Mouse (Mus musculus) limb, embryonic 13.5 days (tissue): ENCODE data around the gene Wfdc18. TPM values are rescaled to one million over a fixed set of nuclear protein-coding genes. Genes with fewer than 3 reads are reported as not detected.

Experiments
- ATAC-seq: fragments of 200-750 bp; cut with Nextera tagmentation; 2 replicates; pipeline ENCODE4 v1.8.0; 2017; ENCODE audit warnings: low read depth, moderate number of reproducible peaks, moderate TSS enrichment; ENCODE audit not compliant: low FRiP score
- H3K27ac ChIP-seq: fragments of 300-500 bp; sonication (generic); 2 replicates; pipeline ENCODE4 v1.5.1; 2015; ENCODE audit warnings: inconsistent platforms, mild to moderate bottlenecking, moderate library complexity
- H3K27me3 ChIP-seq: fragments of 300-500 bp; sonication (generic); 2 replicates; pipeline ENCODE4 v1.6.1; 2015; ENCODE audit warnings: mild to moderate bottlenecking, inconsistent platforms
- H3K36me3 ChIP-seq: fragments of 300-500 bp; sonication (generic); 2 replicates; pipeline ENCODE4 v1.6.1; 2015; ENCODE audit warnings: inconsistent platforms, mild to moderate bottlenecking, moderate library complexity
- H3K4me1 ChIP-seq: fragments of 300-500 bp; sonication (generic); 2 replicates; pipeline ENCODE4 v1.6.1; 2015; ENCODE audit warnings: inconsistent platforms
- H3K4me2 ChIP-seq: fragments of 300-500 bp; sonication (generic); replicated peaks from 2 replicates; pipeline ENCODE4 v1.6.1; 2015; ENCODE audit warnings: inconsistent platforms, mild to moderate bottlenecking, moderate library complexity
- H3K4me3 ChIP-seq: fragments of 300-500 bp; sonication (generic); 2 replicates; pipeline ENCODE4 v1.5.1; 2015; ENCODE audit warnings: moderate library complexity, mild to moderate bottlenecking, inconsistent platforms
- H3K9ac ChIP-seq: fragments of 300-500 bp; sonication (generic); 2 replicates; pipeline ENCODE4 v1.6.1; 2015; ENCODE audit warnings: mild to moderate bottlenecking, inconsistent platforms
- H3K9me3 ChIP-seq: fragments of 300-500 bp; sonication (generic); 2 replicates; pipeline ENCODE4 v1.6.1; 2016; ENCODE audit warnings: inconsistent platforms
- WGBS: fragments of 180-500 bp; shearing (Covaris S2); methylation state at CpG from one replicate; pipeline ENCODE4 v1.1.7; 2015; 5-methylcytosine and 5-hydroxymethylcytosine counted together
- polyA plus RNA-seq: library from polyadenylated mRNA; unstranded; fragments of >200 nt; fragmentation: Nextera tagmentation; extraction: Ambion mirVana; gene quantifications from 2 replicates; pipeline ENCODE4 v1.2.1, GENCODE M21; 2015

Wfdc18 gene
- polyA plus RNA-seq, 1 experiment from 2014 or later: not detected

DNA sequence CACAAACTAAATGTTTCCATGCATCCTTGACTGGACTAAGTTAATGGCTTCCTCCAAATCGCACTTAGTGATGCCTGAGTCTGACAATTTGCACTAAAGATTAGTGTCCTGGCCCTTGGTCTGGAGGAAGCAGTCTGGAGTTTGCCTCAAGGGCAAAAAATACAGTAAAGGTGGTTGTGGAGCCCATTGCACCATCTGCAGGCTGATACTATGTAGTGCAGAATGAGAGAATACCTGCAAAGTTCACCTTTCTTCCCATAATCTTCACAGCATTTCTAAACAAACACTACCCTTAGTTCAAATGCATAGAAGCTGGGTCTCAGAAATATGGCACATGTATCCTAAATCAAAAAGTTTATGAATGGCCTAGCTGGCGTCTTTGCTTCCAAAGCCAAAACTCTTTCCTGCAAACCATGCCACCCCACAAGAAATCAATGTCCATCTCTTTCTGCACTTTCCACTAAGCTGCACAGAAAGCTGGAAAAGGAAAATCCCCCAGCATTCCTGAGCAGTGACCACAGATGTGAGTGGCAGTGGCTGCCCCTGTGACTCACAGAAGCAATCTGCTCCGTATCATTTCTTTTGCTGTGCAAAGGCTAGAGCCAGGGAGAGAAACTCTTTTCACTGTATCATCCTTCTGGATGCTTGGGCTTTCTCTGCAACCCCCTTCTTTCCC, 20.1 kb downstream of the Wfdc18 start:
- H3K27ac ChIP-seq: no peak overlapping the region
- H3K36me3 ChIP-seq: no peaks in the 10 kb centered on the region
- H3K9me3 ChIP-seq: no peaks in the 10 kb centered on the region
- H3K27me3 ChIP-seq: no peaks in the 10 kb centered on the region
- H3K9ac ChIP-seq: no peak overlapping the region
- H3K4me2 ChIP-seq: no peak overlapping the region
- ATAC-seq: no peak
- WGBS: 59% methylated on average over 3 of the region's 3 CpGs
- H3K4me1 ChIP-seq: no peaks in the 10 kb centered on the region
- H3K4me3 ChIP-seq: no peak overlapping the region

DNA sequence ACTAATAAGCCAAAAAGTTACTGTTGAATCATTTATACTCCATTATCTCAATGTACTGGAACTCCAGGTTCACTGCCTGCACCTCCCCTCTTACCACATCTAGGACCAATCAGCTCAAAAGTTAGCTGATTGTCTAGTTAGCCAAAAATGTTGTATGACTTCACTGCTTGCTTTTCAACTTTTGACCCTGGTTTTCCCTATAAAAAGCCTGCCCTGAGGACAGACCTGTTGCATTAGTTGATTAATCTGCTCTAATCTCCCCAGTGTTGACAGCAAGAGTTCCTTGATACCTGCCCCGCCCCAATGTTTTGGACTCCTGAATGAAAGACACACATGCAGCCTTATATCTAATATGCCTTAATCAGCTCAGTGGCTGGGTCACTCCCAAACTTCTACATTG, 22.3 kb downstream of the Wfdc18 start:
- no peaks in the 10 kb centered on the region for H3K27me3 ChIP-seq
- ATAC-seq: no peak
- no peak overlapping the region for H3K9ac ChIP-seq
- no peaks in the 10 kb centered on the region for H3K9me3 ChIP-seq
- H3K36me3 ChIP-seq: no peaks in the 10 kb centered on the region
- 90% methylated on average over 1 of the region's 1 CpGs for WGBS
- H3K4me3 ChIP-seq: no peak overlapping the region
- no peak overlapping the region for H3K27ac ChIP-seq
- no peaks in the 10 kb centered on the region for H3K4me1 ChIP-seq
- no peak overlapping the region for H3K4me2 ChIP-seq

DNA sequence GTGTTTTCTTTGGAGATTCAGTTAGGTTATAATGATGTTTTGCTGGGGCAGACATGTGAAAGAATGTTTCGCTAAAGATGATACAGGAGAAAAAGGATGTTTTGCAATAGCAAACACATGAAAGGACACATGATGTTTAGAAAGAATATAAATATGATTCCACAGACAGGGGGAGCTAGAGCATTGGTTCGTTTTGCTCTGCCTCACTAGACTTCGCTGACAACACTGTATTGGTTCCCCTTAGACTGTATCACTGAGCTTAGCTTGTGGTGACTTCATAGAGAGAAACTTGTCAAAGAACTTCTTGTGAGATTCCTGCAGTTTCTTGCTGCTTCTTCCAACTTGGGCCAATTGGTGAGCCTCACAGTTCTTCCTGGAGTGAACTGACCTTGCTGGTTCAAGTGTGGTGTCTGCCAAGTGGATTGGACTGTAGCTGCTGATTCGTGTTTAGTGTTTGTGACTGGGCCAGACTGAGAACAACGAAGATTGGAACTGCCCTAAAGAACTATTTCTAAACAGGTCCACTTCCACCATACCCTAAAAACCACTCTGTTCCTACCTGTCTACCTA, 24.3 kb downstream of the Wfdc18 start:
- Histone ChIP-seq H3K9ac (no peak overlapping the region), H3K4me3 (no peak overlapping the region), H3K4me1 (no peaks in the 10 kb centered on the region), H3K4me2 (no peak overlapping the region), H3K36me3 (no peaks in the 10 kb centered on the region), H3K9me3 (no peaks in the 10 kb centered on the region), H3K27ac (no peak overlapping the region), H3K27me3 (no peaks in the 10 kb centered on the region)
- ATAC-seq: no peak
- WGBS: 74% methylated on average over 5 of the region's 5 CpGs

DNA sequence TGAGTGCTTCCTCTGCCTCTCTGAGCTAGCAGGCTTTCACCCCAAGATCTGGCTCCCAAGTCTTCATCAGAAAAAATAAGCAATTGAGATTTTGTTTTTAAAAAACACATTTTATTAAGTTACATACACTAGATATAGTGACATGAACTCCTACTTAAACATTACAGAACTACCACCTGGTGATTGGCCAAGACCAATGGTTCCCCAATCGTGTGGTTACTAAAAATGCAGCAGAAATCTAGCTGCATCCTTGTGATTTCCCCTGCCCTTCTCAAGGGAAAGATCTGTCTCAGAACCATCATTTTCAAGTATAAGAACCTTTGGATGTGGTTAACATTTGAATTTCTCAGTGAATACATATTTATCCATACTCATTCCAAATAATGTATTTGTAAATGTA, 25.4 kb downstream of the Wfdc18 start:
- WGBS: 88% methylated on average over 1 of the region's 1 CpGs
- H3K9me3 ChIP-seq: no peaks in the 10 kb centered on the region
- ATAC-seq: no peak
- H3K27ac ChIP-seq: no peak overlapping the region
- no peaks in the 10 kb centered on the region for H3K27me3 ChIP-seq
- no peak overlapping the region for H3K4me2 ChIP-seq
- no peak overlapping the region for H3K4me3 ChIP-seq
- H3K9ac ChIP-seq: no peak overlapping the region
- no peaks in the 10 kb centered on the region for H3K36me3 ChIP-seq
- H3K4me1 ChIP-seq: no peaks in the 10 kb centered on the region

DNA sequence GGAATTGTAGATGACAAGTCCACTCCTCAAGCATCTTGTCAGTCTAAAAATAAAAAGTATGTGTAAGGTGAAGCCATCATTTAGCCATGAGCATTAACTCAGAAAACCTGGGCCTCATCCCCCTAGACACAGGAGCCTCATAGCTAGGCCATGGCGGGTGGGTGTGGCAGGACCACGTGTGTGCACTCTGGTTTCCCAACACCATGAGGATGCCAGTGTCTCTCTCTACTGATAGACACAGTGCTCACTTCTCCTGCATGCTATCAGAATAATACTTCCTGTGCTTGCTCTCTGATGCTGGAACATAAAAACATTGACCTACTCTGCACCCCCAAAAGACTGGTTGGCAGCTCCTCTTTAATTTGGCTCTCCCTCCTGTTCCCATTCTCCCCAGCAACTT, 27.1 kb downstream of the Wfdc18 start:
- no peaks in the 10 kb centered on the region for H3K36me3 ChIP-seq
- H3K4me3 ChIP-seq: no peak overlapping the region
- H3K9ac ChIP-seq: no peak overlapping the region
- no peaks in the 10 kb centered on the region for H3K9me3 ChIP-seq
- no peaks in the 10 kb centered on the region for H3K4me1 ChIP-seq
- no peak overlapping the region for H3K27ac ChIP-seq
- H3K27me3 ChIP-seq: 0 out of 2 replicates have a peak, but pooled peaks cover 5% of the 10 kb centered on the region
- no peak overlapping the region for H3K4me2 ChIP-seq
- WGBS: 60% methylated on average over 2 of the region's 2 CpGs
- ATAC-seq: no peak

DNA sequence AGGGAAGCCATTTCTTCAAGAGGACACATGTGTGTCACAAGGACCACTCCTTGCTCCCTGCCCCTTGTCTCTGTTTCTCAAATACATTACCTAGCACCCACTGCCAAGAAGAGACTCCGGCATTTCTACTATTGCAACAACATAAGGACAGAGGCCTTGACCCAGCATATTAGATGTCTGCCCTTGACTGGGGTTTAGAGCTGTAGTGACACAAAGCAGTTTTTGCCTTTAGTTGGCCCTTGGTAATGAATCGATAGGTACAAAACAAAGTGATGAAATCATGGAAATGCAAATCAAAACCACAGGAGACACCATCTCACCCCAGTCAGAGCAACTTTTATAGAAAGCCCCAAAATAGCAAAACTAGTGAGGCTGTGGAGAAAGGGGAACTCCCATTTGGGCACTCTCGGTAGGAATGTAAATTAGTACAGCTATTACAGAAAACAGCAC, 28.3 kb downstream of the Wfdc18 start:
- Histone ChIP-seq H3K9me3 (no peaks in the 10 kb centered on the region), H3K4me1 (no peaks in the 10 kb centered on the region), H3K27me3 (0 out of 2 replicates have a peak, but pooled peaks cover 8% of the 10 kb centered on the region), H3K36me3 (no peaks in the 10 kb centered on the region), H3K9ac (no peak overlapping the region), H3K4me2 (no peak overlapping the region), H3K27ac (no peak overlapping the region), H3K4me3 (no peak overlapping the region)
- no peak for ATAC-seq
- 78% methylated on average over 3 of the region's 3 CpGs for WGBS

DNA sequence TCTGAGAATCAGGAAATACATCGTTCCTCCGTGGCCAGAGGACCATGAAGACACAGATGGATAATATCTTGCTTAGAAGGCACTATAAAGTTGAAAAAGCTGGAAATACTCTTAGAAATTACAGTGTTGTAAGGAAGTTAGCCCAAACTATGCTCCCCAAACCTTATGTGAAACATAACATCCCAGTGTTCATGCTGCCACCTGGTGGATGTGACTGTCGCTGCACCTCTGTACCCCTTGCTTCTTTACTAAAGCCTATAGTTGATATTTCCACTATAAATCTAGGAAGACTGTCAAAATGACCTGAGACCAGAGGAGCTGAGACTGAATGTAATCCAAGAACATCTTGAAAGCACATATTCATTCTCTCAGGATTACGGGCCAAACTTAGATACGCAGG, 30.4 kb downstream of the Wfdc18 start:
- ATAC-seq: no peak
- WGBS: 31% methylated on average over 5 of the region's 5 CpGs
- Histone ChIP-seq H3K4me2 (no peak overlapping the region), H3K4me1 (no peaks in the 10 kb centered on the region), H3K9me3 (no peaks in the 10 kb centered on the region), H3K36me3 (no peaks in the 10 kb centered on the region), H3K27me3 (0 out of 2 replicates have a peak, but pooled peaks cover 11% of the 10 kb centered on the region), H3K9ac (no peak overlapping the region), H3K27ac (no peak overlapping the region), H3K4me3 (no peak overlapping the region)

DNA sequence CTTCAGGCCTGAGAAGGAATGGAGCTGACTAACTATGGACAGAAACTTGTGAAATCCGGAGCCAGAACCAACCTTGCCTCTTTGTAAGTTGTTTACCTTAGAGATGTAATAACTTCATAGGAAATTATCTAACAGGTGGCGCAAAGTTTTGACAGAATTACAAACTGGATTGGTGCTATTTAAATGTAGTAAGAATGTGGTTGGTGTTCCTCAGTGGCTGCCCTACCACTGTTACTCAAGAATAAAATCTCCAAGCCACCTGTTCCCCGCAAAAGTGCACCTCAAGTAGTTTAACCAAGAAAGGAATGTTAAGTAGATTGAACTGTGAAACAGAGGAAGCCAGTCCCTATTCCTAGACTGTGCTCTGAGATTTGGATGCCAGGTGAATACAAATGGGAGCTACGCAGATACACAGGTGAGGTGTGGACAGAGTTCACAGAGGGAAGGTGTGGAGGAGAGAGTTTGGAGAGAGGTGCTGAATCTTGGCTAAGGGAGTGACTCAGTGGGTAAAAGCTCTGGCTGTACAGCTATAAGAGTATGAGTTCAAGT, 31.7 kb downstream of the Wfdc18 start:
- no peak overlapping the region for H3K4me3 ChIP-seq
- H3K27me3 ChIP-seq: 0 out of 2 replicates have a peak, but pooled peaks cover 11% of the 10 kb centered on the region
- no peaks in the 10 kb centered on the region for H3K9me3 ChIP-seq
- no peak overlapping the region for H3K4me2 ChIP-seq
- no peaks in the 10 kb centered on the region for H3K4me1 ChIP-seq
- ATAC-seq: no peak
- WGBS: 74% methylated on average over 4 of the region's 4 CpGs
- no peak overlapping the region for H3K9ac ChIP-seq
- no peak overlapping the region for H3K27ac ChIP-seq
- H3K36me3 ChIP-seq: no peaks in the 10 kb centered on the region

DNA sequence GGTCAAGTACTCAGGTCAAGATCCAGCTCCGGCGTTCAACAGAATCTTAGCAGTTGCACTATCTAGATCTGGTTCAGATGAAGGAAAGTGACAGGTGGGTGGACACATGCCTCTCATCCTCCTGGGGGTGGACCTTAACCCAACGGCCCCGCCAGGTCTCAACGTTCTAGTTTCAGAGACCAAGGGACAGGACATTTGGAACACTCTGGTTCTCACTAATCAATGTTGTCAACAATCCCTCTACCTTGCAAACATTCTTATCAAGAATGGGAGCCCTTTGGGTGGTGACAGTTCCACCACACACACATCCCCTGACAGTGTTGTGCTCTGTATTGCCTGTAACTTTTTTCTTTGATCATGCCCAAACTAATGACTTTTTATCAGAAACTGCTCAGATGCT, 33.0 kb downstream of the Wfdc18 start:
- ATAC-seq: no peak
- Histone ChIP-seq H3K9ac (no peak overlapping the region), H3K27ac (no peak overlapping the region), H3K4me1 (no peaks in the 10 kb centered on the region), H3K36me3 (no peaks in the 10 kb centered on the region), H3K9me3 (no peaks in the 10 kb centered on the region), H3K27me3 (peaks cover 20% of the 10 kb centered on the region), H3K4me2 (no peak overlapping the region), H3K4me3 (no peak overlapping the region)
- WGBS: 71% methylated on average over 5 of the region's 5 CpGs

DNA sequence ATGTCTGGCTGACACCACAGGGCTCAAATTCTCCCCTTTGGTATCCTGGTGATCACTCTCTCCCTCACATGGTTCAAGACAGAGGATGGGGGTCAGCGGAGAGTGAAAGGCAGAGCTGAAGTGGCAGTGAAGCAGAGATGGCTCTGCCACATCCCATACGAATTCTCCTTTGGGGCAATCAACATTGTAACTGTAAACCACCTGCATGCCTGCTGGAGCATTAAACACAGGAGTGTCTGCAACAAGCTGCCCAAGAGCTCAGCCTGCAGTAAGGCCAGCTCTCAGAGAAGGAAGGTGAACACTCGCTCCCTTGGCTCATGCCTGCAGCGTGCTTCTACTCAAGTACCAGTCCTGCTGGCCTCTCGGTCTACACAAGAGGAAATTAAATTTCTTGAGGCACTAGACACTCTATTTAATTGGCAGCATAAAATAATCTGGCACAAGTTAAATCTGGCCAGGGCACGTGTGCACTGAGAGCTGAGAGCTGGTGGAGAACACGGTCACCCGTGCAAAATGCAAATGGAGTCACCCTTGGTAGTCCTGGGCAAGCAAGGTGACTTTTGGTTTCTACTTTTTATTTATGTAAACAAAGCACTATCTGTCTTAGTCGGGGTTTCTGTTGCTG, 34.0 kb downstream of the Wfdc18 start:
- no peak overlapping the region for H3K27ac ChIP-seq
- 61% methylated on average over 9 of the region's 9 CpGs for WGBS
- no peaks in the 10 kb centered on the region for H3K9me3 ChIP-seq
- no peaks in the 10 kb centered on the region for H3K36me3 ChIP-seq
- H3K27me3 ChIP-seq: peaks cover 29% of the 10 kb centered on the region
- H3K9ac ChIP-seq: no peak overlapping the region
- no peak overlapping the region for H3K4me3 ChIP-seq
- no peaks in the 10 kb centered on the region for H3K4me1 ChIP-seq
- no peak overlapping the region for H3K4me2 ChIP-seq
- ATAC-seq: no peak

DNA sequence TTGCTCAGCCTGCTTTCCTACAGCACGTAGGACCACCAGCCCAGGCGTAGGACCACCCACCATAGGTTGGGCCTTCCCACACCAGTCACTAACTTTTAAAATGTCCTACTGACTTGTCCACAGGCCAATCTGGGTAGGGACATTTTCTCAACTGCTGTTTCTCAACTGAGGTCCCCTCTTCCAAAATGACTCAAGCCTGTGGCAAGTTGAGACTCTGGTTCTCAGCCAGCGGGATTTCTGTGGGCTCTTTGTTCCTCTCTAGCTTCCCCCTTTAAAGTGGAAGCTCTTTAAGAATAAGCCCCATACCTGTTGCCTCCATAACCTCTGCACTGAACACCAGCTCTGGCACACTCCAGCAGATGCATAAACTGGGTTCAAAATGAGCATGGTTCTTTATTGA, 34.7 kb downstream of the Wfdc18 start:
- no peak overlapping the region for H3K27ac ChIP-seq
- no peak overlapping the region for H3K4me2 ChIP-seq
- no peaks in the 10 kb centered on the region for H3K9me3 ChIP-seq
- H3K4me1 ChIP-seq: no peaks in the 10 kb centered on the region
- H3K4me3 ChIP-seq: no peak overlapping the region
- H3K36me3 ChIP-seq: no peaks in the 10 kb centered on the region
- 71% methylated on average over 3 of the region's 3 CpGs for WGBS
- ATAC-seq: no peak
- no peak overlapping the region for H3K9ac ChIP-seq
- H3K27me3 ChIP-seq: peaks cover 33% of the 10 kb centered on the region

DNA sequence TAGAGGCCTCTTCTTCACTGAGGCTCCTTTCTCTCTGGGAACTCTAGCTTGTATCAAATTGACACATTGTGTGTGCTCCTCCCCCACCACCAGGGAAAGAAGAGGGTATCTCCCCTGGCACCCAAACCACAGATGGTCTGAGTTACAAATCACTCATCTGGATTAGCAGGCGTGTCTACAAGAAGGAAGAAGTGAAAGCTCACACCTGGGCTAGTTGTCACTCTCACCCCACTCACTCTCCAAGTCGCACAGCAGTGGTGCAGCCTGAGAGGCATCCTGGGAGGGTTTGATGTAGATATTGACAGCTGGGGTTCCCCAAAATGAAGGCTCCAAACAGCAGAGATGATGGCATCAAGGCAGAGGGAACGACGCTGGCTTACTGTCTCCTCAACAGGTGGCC, 37.3 kb downstream of the Wfdc18 start:
- Histone ChIP-seq H3K4me3 (no peak overlapping the region), H3K4me1 (no peaks in the 10 kb centered on the region), H3K27ac (no peak overlapping the region), H3K36me3 (no peaks in the 10 kb centered on the region), H3K27me3 (peaks cover 29% of the 10 kb centered on the region), H3K9me3 (no peaks in the 10 kb centered on the region), H3K4me2 (no peak overlapping the region), H3K9ac (no peak overlapping the region)
- no peak for ATAC-seq
- 41% methylated on average over 4 of the region's 4 CpGs for WGBS
